Mouse (Mus musculus) liver, adult 2 months (tissue): Measurements from ENCODE around the gene Rab31. TPM values are rescaled to one million over a fixed set of nuclear protein-coding genes. Genes with fewer than 3 reads are reported as not detected.

Experiments
- DNase-seq: peaks from one replicate; pipeline ENCODE4 v3.0.0-alpha.2; 2011; ENCODE audit warnings: low read depth, low spot score; ENCODE audit errors: extremely low read depth
- H3K27ac ChIP-seq: fragments of 200-500 bp; replicated peaks from 2 replicates; pipeline ENCODE4 v1.5.1; 2012; ENCODE audit warnings: low read depth, mild to moderate bottlenecking, control low read depth, inconsistent platforms, low read length; ENCODE audit not compliant: insufficient read depth
- H3K27me3 ChIP-seq: fragments of 200-500 bp; 2 replicates; pipeline ENCODE4 v1.6.1; 2012; ENCODE audit warnings: mild to moderate bottlenecking, moderate library complexity, low read length, inconsistent platforms; ENCODE audit not compliant: control insufficient read depth, insufficient read depth
- H3K36me3 ChIP-seq: fragments of 200-500 bp; 2 replicates; pipeline ENCODE4 v1.6.1; 2012; ENCODE audit warnings: low read length, inconsistent platforms; ENCODE audit not compliant: control insufficient read depth, insufficient read depth
- H3K4me1 ChIP-seq: fragments of 200-500 bp; 2 replicates; pipeline ENCODE4 v1.6.1; 2011; ENCODE audit warnings: low read length; ENCODE audit not compliant: control insufficient read depth, insufficient read depth
- H3K4me3 ChIP-seq: fragments of 200-500 bp; 2 replicates; pipeline ENCODE4 v1.5.1; 2011; ENCODE audit warnings: low read depth, mild to moderate bottlenecking, control low read depth, low read length, moderate library complexity; ENCODE audit not compliant: insufficient read depth
- H3K79me2 ChIP-seq: fragments of 200-500 bp; 2 replicates; pipeline ENCODE4 v1.6.1; 2012; ENCODE audit warnings: inconsistent platforms, mild to moderate bottlenecking, low read length, moderate library complexity; ENCODE audit not compliant: control insufficient read depth, insufficient read depth
- H3K9ac ChIP-seq: fragments of 200-500 bp; 2 replicates; pipeline ENCODE4 v1.6.1; 2012; ENCODE audit warnings: low read depth, mild to moderate bottlenecking, control low read depth, inconsistent platforms, low read length
- CTCF ChIP-seq: fragments of 200-500 bp; IDR thresholded peaks from 2 replicates; pipeline ENCODE4 v1.5.1; 2011; ENCODE audit warnings: low read depth, low read length, control low read depth
- POLR2A ChIP-seq: fragments of 200-500 bp; IDR thresholded peaks from 2 replicates; pipeline ENCODE4 v1.6.1; 2011; ENCODE audit warnings: low read length, control low read depth; ENCODE audit not compliant: insufficient read depth; ENCODE audit errors: extremely low read depth
- WGBS: fragments of 180-500 bp; shearing (Covaris S2); methylation state at CpG from one replicate; pipeline ENCODE4 v1.1.7; 2018; 5-methylcytosine and 5-hydroxymethylcytosine counted together
- polyA plus RNA-seq: library from polyadenylated mRNA; depleted of rRNA; stranded (reverse); fragments of >200 nt; gene quantifications from 2 replicates; pipeline ENCODE4 v1.2.3, GENCODE M21; 2012
- total RNA-seq: library from RNA; depleted of rRNA; stranded (reverse); fragments of >200 nt; gene quantifications from 2 replicates; pipeline ENCODE4 v1.2.3, GENCODE M21; 2014

Rab31 gene
- total and polyA plus RNA-seq, 2 experiments: 3.5 to 5.4 TPM

DNA sequence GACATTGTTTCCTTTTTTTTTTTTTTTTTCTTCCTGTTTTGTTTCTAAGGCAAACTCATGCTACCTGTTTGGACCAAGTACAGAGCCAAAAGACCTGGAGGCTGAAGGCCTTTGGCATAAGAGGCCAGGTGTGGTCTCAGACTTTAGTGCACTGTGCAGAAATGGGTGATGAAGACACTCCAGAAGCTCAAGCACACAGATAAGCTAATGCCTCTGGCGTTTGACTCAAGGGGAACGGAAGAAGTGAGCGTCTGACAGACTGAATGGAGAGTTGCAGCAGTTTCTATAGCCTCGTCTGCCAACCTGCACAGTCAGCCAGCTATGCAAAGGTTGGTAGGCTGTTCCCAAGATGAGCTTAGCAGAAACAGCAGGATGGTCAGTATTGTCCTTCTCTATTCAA is 116.9 kb downstream of the Rab31 start:
- H3K4me3 ChIP-seq: no peak overlapping the region
- H3K4me1 ChIP-seq: no peaks in the 10 kb centered on the region
- H3K79me2 ChIP-seq: no peaks in the 10 kb centered on the region
- no peaks in the 10 kb centered on the region for H3K36me3 ChIP-seq
- DNase-seq: no peak
- H3K9ac ChIP-seq: no peak overlapping the region
- no peak overlapping the region for H3K27ac ChIP-seq
- no peaks in the 10 kb centered on the region for H3K27me3 ChIP-seq
- TF ChIP-seq POLR2A: no peak
- TF ChIP-seq CTCF: no peak
- 87% methylated on average over 4 of the region's 4 CpGs for WGBS

DNA sequence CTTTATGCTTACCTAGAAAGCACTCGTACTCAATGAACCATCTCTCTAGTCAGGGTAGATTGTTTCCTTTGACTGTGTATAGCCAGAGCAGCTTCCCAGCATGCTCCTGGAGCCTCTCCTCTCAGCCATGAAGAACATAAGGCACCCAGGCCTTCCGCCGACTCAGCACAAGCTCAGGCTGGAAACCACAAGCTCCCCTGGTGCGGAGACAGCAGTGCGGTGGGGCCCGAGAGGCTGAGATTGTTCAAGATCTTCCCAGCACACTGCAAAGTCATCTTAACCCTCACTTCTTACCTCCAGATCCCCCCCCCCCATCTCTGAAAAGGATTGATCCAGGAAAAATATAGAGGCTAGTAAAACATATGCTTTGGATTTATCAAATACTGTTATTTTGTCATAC is 122.0 kb downstream of the Rab31 start:
- Histone ChIP-seq H3K36me3 (no peaks in the 10 kb centered on the region), H3K79me2 (no peaks in the 10 kb centered on the region), H3K27ac (no peak overlapping the region), H3K4me3 (no peak overlapping the region), H3K4me1 (no peaks in the 10 kb centered on the region), H3K27me3 (no peaks in the 10 kb centered on the region), H3K9ac (no peak overlapping the region)
- TF ChIP-seq CTCF: no peak
- no peak for TF ChIP-seq POLR2A
- WGBS: 92% methylated on average over 6 of the region's 6 CpGs
- DNase-seq: no peak

DNA sequence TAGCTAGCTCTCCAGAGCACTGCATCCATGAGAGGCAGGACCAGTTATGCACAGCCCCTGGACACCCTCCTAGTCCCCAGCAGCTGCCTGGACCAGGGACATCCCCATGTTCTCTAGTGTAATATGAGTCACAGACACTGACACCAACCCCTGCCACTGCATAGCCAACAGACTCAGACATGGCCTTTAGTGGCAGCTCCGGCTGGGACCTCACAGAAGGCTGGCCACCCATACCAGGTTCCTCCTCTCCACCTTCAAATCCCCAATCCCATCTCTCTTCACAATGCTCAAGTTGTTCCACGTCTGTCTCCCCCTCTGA is 123.4 kb downstream of the Rab31 start:
- TF ChIP-seq POLR2A (no peak), CTCF (no peak)
- Histone ChIP-seq H3K36me3 (no peaks in the 10 kb centered on the region), H3K27ac (no peak overlapping the region), H3K9ac (no peak overlapping the region), H3K27me3 (no peaks in the 10 kb centered on the region), H3K79me2 (no peaks in the 10 kb centered on the region), H3K4me3 (no peak overlapping the region), H3K4me1 (no peaks in the 10 kb centered on the region)
- DNase-seq: no peak
- 94% methylated on average over 2 of the region's 2 CpGs for WGBS

DNA sequence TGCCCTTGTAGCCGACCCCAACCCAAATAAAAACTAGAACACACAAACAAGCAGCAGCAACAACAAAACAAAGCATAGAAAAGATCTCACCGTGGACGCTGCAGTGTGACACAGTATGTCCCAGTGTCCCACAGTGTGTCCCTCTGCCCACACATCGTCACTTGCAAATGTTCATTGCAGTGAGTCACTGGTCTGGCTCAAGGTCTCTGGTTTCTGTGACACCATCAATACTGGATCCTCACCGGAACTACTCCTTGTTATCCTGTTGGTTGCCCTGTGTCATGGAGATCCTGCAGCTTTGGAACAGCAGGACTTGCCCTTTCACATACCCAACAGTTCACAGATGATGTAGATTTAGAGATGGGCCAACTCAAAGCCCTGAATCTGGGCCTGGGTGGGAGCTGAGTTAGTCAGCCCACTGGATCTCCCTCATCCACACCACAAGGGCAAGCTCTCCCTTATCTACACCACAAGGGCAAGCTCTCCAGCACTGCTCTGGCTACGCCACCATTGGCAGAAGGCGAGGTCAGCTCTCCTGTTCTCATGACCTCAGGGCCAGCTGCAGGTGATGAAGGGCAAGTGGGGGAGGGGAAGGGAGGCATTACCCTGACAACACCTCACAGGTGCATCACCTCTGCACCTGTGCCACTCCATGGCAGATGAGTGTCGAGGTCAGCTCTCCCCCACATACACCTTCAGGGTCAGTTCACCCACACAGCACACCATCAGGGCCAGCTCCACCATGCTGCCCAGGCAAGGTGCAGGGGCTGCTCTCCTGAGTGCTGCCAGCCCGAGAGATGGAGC is 124.0 kb downstream of the Rab31 start:
- no peak for DNase-seq
- Histone ChIP-seq H3K4me3 (no peak overlapping the region), H3K9ac (no peak overlapping the region), H3K27me3 (no peaks in the 10 kb centered on the region), H3K36me3 (no peaks in the 10 kb centered on the region), H3K27ac (no peak overlapping the region), H3K4me1 (no peaks in the 10 kb centered on the region), H3K79me2 (no peaks in the 10 kb centered on the region)
- 81% methylated on average over 9 of the region's 9 CpGs for WGBS
- TF ChIP-seq CTCF (no peak), POLR2A (no peak)

DNA sequence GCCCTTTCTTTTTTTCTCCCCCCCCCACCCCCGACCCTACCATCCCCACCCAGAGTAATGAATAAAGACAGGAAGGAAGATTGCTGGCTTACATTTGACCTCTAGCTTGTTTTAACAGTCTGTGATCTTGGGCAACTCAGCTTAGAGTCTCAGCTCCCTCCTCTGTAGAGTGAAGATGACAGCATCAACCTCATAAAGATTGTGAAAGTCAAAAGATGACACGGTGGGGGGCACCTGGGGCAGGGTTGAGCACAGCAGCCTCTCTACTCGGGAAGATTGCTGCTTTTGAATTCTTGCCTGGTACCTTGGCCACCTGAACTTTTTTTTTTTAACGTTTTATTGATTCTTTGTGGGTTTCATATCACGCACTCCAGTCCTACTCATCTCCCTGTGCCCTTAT is 124.6 kb downstream of the Rab31 start:
- Histone ChIP-seq H3K9ac (no peak overlapping the region), H3K4me3 (no peak overlapping the region), H3K27ac (no peak overlapping the region), H3K4me1 (no peaks in the 10 kb centered on the region), H3K36me3 (no peaks in the 10 kb centered on the region), H3K27me3 (no peaks in the 10 kb centered on the region), H3K79me2 (no peaks in the 10 kb centered on the region)
- WGBS: 45% methylated on average over 5 of the region's 5 CpGs
- no peak for DNase-seq
- TF ChIP-seq CTCF: no peak
- TF ChIP-seq POLR2A: no peak

DNA sequence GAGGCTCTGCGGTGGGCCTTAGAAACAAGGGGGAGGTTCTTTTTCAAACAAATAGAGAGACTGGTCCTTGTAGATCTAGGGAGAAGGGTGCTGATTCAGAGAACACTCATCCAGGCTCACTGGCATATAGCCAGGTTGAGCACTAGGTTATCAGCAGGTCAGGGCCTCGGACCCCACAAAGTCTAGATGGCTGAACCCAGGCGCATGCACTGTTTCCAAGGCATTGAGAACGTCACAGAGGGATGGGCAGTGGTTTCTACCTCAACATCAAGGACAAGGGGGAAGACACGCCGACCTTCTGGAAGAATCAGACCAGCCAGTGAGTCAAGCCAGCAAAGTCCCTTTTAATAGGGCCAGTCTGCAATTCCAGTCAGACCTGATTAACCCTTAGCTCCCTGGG is 125.3 kb downstream of the Rab31 start:
- no peak overlapping the region for H3K4me3 ChIP-seq
- H3K27ac ChIP-seq: no peak overlapping the region
- TF ChIP-seq POLR2A: no peak
- TF ChIP-seq CTCF: no peak
- 50% methylated on average over 6 of the region's 6 CpGs for WGBS
- DNase-seq: no peak
- H3K36me3 ChIP-seq: no peaks in the 10 kb centered on the region
- no peaks in the 10 kb centered on the region for H3K4me1 ChIP-seq
- H3K9ac ChIP-seq: no peak overlapping the region
- H3K79me2 ChIP-seq: no peaks in the 10 kb centered on the region
- no peaks in the 10 kb centered on the region for H3K27me3 ChIP-seq
